In the genomic region with DNA sequence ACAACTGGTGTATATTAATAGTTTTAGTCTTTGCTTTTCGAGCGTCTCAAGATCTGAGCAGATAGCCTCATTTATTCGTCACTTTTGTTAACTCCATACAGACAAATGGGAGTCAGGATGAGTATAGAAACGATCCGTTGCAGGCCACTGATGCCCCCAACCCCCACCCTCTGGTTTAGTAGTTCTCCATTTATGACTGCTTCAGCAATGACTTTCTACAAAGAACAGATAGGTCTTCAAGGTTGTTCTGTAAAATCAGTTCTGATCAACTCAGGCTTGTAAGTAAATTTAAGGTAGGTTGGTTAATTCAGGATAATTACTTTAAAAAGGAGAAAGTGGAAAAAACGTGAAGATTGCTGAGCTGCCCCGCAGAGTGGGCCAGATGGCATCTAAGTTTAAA, we compare ENCODE assay signal across 7 mouse cellular contexts. TPM values are rescaled to one million over a fixed set of nuclear protein-coding genes. Genes with fewer than 3 reads are reported as not detected.
A peak's percentile ranks its signal among the peaks of the same experiment; 100 is the strongest.
DNase-seq lines count a peak whose midpoint lies in the region; ATAC-seq lines count a peak whose summit lies in the region.

No protein-coding gene starts in this region.

- no peak overlapping the region for H3K27ac ChIP-seq in lung, embryonic 16.5 days (ENCODE audit: low read length)
- no peak overlapping the region for H3K27ac ChIP-seq in embryonic facial prominence, embryonic 15.5 days (replicated peaks)
- H3K27ac ChIP-seq in limb, embryonic 10.5 days, result peak overlapping the region; percentile 99; the same call in 1 of the 2 replicates

- peak overlapping the region; percentile 91 for H3K9ac ChIP-seq in lung, embryonic 16.5 days (ENCODE audit: low read length)
- no peak overlapping the region for H3K9ac ChIP-seq in embryonic facial prominence, embryonic 15.5 days

- no peaks in the 10 kb centered on the region for H3K27me3 ChIP-seq in lung, embryonic 16.5 days (ENCODE audit: control insufficient read depth, insufficient read depth, low read depth, low read length)
- no peaks in the 10 kb centered on the region for H3K27me3 ChIP-seq in embryonic facial prominence, embryonic 15.5 days
- H3K27me3 ChIP-seq in limb, embryonic 10.5 days (ENCODE audit: low read depth, poor library complexity, severe bottlenecking), result no peaks in the 10 kb centered on the region
- H3K27me3 ChIP-seq in splenic B cell, adult 2 months (ENCODE audit: control insufficient read depth, insufficient read depth, low read length, poor library complexity, severe bottlenecking), result no peaks in the 10 kb centered on the region

- no peaks in the 10 kb centered on the region for H3K36me3 ChIP-seq in lung, embryonic 16.5 days (ENCODE audit: control insufficient read depth, insufficient read depth, low read length)
- H3K36me3 ChIP-seq in embryonic facial prominence, embryonic 15.5 days, result no peaks in the 10 kb centered on the region
- peaks cover 4% of the 10 kb centered on the region; the same call in 1 of the 2 replicates for H3K36me3 ChIP-seq in limb, embryonic 10.5 days
- no peaks in the 10 kb centered on the region for H3K36me3 ChIP-seq in splenic B cell, adult 2 months (ENCODE audit: control insufficient read depth, insufficient read depth, low read length, poor library complexity, severe bottlenecking)

- H3K9me3 ChIP-seq in lung, embryonic 16.5 days (ENCODE audit: control insufficient read depth, low read length), result no peaks in the 10 kb centered on the region
- H3K9me3 ChIP-seq in embryonic facial prominence, embryonic 15.5 days (replicated peaks), result no peaks in the 10 kb centered on the region
- no peaks in the 10 kb centered on the region for H3K9me3 ChIP-seq in limb, embryonic 10.5 days (replicated peaks)

- 61% methylated on average over 7 of the region's 7 CpGs for WGBS in lung, embryonic 16.5 days
- WGBS in embryonic facial prominence, embryonic 15.5 days, result 71% methylated on average over 7 of the region's 7 CpGs
- 79% methylated on average over 7 of the region's 7 CpGs for WGBS in limb, embryonic 10.5 days

- H3K4me2 ChIP-seq in lung, embryonic 16.5 days (ENCODE audit: low read depth, low read length), result peak overlapping the region; percentile 86
- H3K4me2 ChIP-seq in embryonic facial prominence, embryonic 15.5 days (replicated peaks), result peak overlapping the region; percentile 67

- ATAC-seq in lung, embryonic 16.5 days (ENCODE audit: low read depth), result no peak
- no peak for ATAC-seq in embryonic facial prominence, embryonic 15.5 days (ENCODE audit: insufficient number of reproducible peaks, low FRiP score, low TSS enrichment, low read depth)

- DNase-seq in lung, postnatal 14 days, result no peak
- no peak for DNase-seq in limb, embryonic 10.5 days (ENCODE audit: low spot score)
- peak; percentile 10 for DNase-seq in splenic B cell, adult 2 months (ENCODE audit: low read depth, low spot score)
- DNase-seq in frontal cortex, postnatal 14 days (ENCODE audit: low spot score in 2 of 2), result no peak
- DNase-seq in gastrocnemius, postnatal 4 days (ENCODE audit: low spot score in 2 of 2), result no peak

- H3K4me3 ChIP-seq in lung, embryonic 16.5 days (ENCODE audit: low read length), result peak overlapping the region; percentile 86
- peak overlapping the region; percentile 82 for H3K4me3 ChIP-seq in embryonic facial prominence, embryonic 15.5 days (replicated peaks)
- peak overlapping the region; percentile 87 for H3K4me3 ChIP-seq in limb, embryonic 10.5 days

- peaks cover 8% of the 10 kb centered on the region; the same call in 1 of the 2 replicates for H3K4me1 ChIP-seq in lung, embryonic 16.5 days (replicated peaks; ENCODE audit: control insufficient read depth, insufficient read depth, low read length)
- peaks cover 12% of the 10 kb centered on the region for H3K4me1 ChIP-seq in embryonic facial prominence, embryonic 15.5 days
- peaks cover 14% of the 10 kb centered on the region; the same call in 1 of the 2 replicates for H3K4me1 ChIP-seq in limb, embryonic 10.5 days

RNA-seq across cellular contexts. Expression of a gene that starts 1.0 kb away (rescaled TPM):
- 15.9 and 16.0 TPM in 2 replicates for polyA plus RNA-seq in lung, embryonic 16.5 days (2015; fragmentation: Nextera tagmentation; extraction: Ambion mirVana)
- 15.3 and 18.1 TPM in 2 replicates for polyA plus RNA-seq in embryonic facial prominence, embryonic 15.5 days (2015; fragmentation: Nextera tagmentation; extraction: Ambion mirVana)
- 16.2 and 18.1 TPM in 2 replicates for polyA plus RNA-seq in limb, embryonic 10.5 days (2016; fragmentation: Nextera tagmentation; extraction: Ambion mirVana)
- total RNA-seq in gastrocnemius, postnatal 4 days (2021), result 10 to 100 TPM; 11.3 to 17.6 TPM

RNA-seq across cellular contexts. Expression of a gene that starts 20.2 kb away (rescaled TPM):
- polyA plus RNA-seq in lung, embryonic 16.5 days (2015; fragmentation: Nextera tagmentation; extraction: Ambion mirVana), result 0.14 and 0.33 TPM in 2 replicates
- polyA plus RNA-seq in embryonic facial prominence, embryonic 15.5 days (2015; fragmentation: Nextera tagmentation; extraction: Ambion mirVana), result 1.7 and 1.9 TPM in 2 replicates
- 0.11 and 0.13 TPM in 2 replicates for polyA plus RNA-seq in limb, embryonic 10.5 days (2016; fragmentation: Nextera tagmentation; extraction: Ambion mirVana)
- under 1 TPM; 0.75 to 0.81 TPM for total RNA-seq in gastrocnemius, postnatal 4 days (2021)
